Mouse (Mus musculus) inflammation-experienced regulatory T-cells, adult 6 months (primary cell): ENCODE results near the gene Theg. TPM values are rescaled to one million over a fixed set of nuclear protein-coding genes. Genes with fewer than 3 reads are reported as not detected.

ENCODE experiments used
- ATAC-seq: one replicate; pipeline ENCODE4 v1.8.0; 2017
- polyA plus RNA-seq, 3 experiments: library from polyadenylated mRNA; unstranded; fragments of 100-300 nt; shearing (Covaris generic); gene quantifications; one replicate each; pipeline ENCODE4 v1.2.1; 2017

Gene Theg
- polyA plus RNA-seq, 3 experiments from 2014 or later = not detected

GRCm38 (mm10) chr10:79594111-79594510 lies 7.0 kb upstream of the Theg start:
- ATAC-seq = no peak

GRCm38 (mm10) chr10:79590702-79591101 lies 3.6 kb upstream of the Theg start:
- ATAC-seq = no peak

GRCm38 (mm10) chr10:79587752-79588126 lies 608 bp upstream of the Theg start:
- ATAC-seq = no peak

GRCm38 (mm10) chr10:79586243-79586642 lies 888 bp downstream of the Theg start:
- ATAC-seq = no peak

- no peak for ATAC-seq
Measured at GRCm38 (mm10) chr10:79585723-79586122, 1.4 kb downstream of the Theg start.

GRCm38 (mm10) chr10:79585136-79585535 lies 2.0 kb downstream of the Theg start:
- no peak for ATAC-seq

GRCm38 (mm10) chr10:79584426-79584825 lies 2.7 kb downstream of the Theg start:
- ATAC-seq = no peak

GRCm38 (mm10) chr10:79584021-79584420 lies 3.1 kb downstream of the Theg start:
- no peak for ATAC-seq

- no peak for ATAC-seq
Measured at GRCm38 (mm10) chr10:79581501-79581900, 5.6 kb downstream of the Theg start.

- no peak for ATAC-seq
Measured at GRCm38 (mm10) chr10:79580811-79581210, 6.3 kb downstream of the Theg start.

GRCm38 (mm10) chr10:79580356-79580755 lies 6.8 kb downstream of the Theg start:
- ATAC-seq = no peak

GRCm38 (mm10) chr10:79579781-79580180 lies 7.3 kb downstream of the Theg start:
- no peak for ATAC-seq

GRCm38 (mm10) chr10:79578891-79579290 lies 8.2 kb downstream of the Theg start:
- no peak for ATAC-seq

GRCm38 (mm10) chr10:79578276-79578675 lies 8.9 kb downstream of the Theg start:
- no peak for ATAC-seq

- ATAC-seq = no peak
Measured at GRCm38 (mm10) chr10:79577376-79577775, 9.8 kb downstream of the Theg start.

GRCm38 (mm10) chr10:79575754-79576153 lies 11.4 kb downstream of the Theg start:
- no peak for ATAC-seq

GRCm38 (mm10) chr10:79574796-79575195 lies 12.3 kb downstream of the Theg start:
- no peak for ATAC-seq

GRCm38 (mm10) chr10:79574350-79574749 lies 12.8 kb downstream of the Theg start:
- ATAC-seq = no peak

- ATAC-seq = no peak
Measured at GRCm38 (mm10) chr10:79573611-79574010, 13.5 kb downstream of the Theg start.

GRCm38 (mm10) chr10:79571314-79571713 lies 15.8 kb downstream of the Theg start:
- no peak for ATAC-seq

GRCm38 (mm10) chr10:79569921-79570320 lies 17.2 kb downstream of the Theg start:
- no peak for ATAC-seq

- no peak for ATAC-seq
Measured at GRCm38 (mm10) chr10:79559716-79560115, 27.4 kb downstream of the Theg start.

- no peak for ATAC-seq
Measured at GRCm38 (mm10) chr10:79557496-79557895, 29.6 kb downstream of the Theg start.

GRCm38 (mm10) chr10:79556951-79557350 lies 30.2 kb downstream of the Theg start:
- ATAC-seq = no peak

- ATAC-seq = peak; percentile 8
Measured at GRCm38 (mm10) chr10:79555238-79555724, 31.9 kb downstream of the Theg start.
